Mouse (Mus musculus): ENCODE measurements at regions not wholly inside any gene's neighbourhood (a gene's known extent, or its start where the extent isn't known, plus 50 kb on each side); places are given as distances from the start of the nearest gene placed in this dataset.

DNA sequence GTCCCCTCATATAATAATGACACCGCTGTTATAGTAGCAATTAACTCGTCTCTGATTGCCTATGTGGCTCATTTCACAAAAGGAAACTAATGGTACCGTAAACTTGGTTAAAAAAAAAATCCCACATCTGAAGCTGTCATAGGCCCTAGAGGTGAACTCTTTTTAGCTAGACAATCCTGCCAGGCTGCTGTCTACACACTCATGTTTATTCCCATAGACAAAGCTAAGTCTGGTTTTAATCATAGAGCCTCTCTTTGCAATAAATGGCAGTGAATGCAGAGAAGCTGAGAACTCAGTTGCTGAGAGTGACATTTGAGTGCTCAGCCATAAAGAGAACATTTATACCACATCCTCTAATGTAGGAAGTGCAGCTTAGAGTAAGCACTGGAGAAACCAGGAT lies 111.3 kb upstream of the Adra1d start:
- DNase-seq (ENCODE audit: low spot score): no peak

DNA sequence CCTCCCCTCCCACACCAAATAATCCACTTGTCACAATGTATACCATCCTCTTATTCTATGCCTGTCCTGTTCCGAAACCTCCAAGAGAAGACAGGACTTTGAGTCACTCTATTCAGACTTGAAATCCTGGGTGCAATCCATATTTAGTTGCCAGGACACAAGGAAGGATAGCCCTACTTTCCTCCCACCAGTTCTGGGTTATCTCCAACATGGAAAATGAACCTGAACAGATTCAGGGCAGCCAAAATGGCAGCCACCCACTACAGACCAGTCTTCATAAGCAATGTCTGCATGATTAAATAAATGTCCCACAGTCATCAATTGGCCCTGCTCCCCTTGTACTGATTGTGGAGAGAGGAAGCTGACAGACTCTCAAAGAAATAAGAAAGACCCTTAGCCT lies 110.6 kb upstream of the Adra1d start:
- no peak for DNase-seq (ENCODE audit: low spot score)

DNA sequence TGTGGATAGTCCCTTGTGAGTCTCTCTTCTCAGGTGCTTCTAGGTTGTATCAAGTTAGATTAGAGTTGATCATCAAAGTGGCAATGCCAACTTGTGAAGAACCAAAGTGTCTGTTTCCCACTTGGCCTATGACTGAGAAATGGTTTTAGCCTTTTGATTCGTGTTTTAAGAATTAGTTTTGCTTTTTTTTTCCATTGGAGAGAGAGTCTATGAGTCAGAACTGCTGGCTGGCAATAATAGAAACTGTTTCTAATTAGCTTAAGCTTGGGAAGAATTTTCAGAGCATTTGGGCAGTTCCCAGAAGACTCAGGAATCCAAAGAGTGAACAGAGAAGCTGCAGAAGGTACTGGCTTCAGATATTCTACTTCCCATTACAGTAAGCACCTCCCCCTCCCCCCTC lies 110.1 kb upstream of the Adra1d start:
- DNase-seq (ENCODE audit: low spot score): no peak

DNA sequence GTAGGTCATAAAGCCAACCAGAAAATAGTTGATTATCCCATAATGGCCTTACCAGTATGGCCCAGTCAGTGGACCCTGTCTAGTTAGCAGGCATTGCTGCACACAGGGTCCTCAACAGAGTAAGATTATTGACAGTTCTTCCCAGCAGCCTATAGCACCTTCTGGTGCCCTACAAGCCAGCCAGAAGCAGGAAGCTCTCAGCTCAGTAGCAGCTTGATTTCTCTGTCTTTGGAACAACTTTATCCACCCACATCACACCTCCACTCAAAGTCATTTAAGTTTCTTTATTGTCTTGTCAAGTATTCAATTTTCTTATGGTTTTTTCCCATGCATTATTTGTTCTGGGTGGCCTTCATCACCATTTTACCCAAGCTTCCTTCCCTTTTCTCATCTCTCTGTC lies 108.8 kb upstream of the Adra1d start:
- DNase-seq (ENCODE audit: low spot score): no peak

DNA sequence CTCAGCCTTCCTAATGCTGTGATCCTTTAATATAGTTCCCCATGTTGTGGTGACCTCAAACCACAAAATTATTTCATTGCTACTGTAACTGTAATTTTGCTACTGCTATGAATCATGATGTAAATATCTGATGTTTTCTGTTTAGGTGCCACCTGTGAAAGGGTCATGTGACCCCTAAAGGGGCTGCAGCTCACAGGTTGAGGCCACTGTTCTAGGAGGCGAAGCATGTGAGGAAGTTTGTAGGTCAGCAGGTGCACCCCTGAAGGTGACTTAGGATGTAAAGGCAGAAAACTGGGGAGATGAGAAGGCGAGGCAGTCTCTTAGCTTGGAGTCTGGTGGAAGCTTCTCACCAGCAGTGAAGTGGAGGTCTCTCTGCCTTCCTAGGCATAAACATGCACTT lies 105.8 kb upstream of the Adra1d start:
- DNase-seq (ENCODE audit: low spot score): no peak

DNA sequence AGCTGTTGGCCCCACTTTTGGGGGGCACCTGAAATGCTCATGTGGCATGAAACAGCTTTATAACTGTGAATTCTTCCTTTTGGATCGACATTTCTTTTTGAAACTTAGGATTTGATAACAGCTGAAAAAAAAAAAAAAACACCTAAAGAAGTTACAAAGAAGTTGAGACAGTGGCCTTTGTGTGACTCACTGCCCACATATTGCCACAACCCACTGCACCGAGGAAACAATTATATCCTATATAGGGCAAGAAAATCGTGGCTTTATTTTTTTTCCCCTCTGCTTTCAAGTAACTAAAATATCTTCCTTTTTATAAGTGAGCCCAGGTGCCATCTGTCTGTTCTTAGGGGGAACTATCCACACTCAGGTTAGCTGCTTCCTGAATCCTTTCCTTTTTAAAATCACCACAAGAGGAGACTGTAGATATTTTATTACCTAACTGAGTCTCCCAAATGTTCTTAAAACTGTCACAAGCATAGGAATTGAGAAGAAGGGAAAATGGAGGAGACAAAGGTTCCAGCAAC lies 104.8 kb upstream of the Adra1d start:
- DNase-seq (ENCODE audit: low spot score): no peak

DNA sequence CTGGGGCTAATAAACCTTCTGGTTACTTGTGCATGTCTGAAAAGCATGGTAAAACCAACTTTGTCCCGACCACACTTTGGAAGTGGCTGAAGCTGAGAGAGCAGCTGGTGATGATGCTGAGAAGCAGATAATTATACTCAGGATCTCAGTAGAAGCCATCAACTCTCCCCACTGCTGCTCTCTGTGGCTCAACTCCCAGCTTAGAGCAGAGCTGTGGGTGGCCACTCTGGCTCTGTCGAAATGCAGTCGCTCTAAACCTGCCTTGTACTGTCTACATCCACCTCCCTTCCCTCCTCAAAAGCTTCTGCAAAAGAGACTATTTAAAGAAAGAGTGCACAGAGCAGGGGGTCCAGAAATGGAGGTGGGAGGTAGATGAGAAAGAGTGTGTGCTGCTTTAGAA lies 102.5 kb upstream of the Adra1d start:
- no peak for DNase-seq (ENCODE audit: low spot score)

DNA sequence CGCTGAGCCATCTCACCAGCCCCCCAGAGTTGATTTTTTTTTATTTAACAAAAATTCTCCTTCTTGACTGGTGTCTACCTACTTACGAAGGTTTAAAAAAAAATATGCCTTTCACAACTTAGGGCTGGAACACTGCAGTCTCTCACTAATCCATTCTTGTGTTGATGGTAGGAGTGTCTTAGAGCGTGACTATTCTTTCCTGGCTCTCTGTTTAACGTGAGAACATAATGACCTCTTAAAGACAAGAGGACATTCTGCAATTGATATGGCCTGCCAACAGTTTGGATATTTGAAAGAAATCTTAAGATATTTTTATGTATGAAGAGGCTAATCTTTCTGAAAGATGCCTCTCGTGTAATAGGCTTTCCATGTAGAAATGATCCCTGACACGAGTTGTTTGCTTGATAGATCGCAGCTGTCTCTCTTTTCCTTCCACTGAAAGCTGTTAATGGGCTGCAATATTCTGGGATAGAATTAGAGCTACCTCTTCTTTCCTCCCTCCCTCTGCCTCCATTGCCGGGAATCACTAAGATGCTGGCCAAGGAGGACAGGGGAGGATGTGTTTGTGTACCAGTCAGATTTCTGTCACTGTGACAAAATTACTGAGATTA lies 101.2 kb upstream of the Adra1d start:
- DNase-seq (ENCODE audit: low spot score): no peak

DNA sequence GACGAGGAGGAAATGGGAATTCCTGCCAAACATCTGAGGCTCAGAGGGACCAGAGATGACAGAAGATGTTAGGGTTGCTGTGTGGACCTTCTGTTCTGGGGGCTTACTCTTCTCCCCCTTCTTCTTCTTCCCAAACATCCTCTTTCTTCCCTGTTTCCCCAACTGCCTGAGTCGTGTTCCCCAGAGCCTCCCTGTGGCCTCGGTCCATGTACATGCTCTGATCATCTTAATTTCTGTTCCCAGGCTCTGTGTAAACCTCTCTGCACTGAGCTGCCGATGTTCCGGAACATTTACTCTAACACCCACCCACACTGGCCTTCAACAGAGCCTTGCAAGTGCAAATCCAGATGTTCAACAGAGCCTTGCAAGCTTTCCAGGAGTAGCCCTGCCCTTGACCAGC lies 90.1 kb upstream of the Adra1d start:
- DNase-seq (ENCODE audit: low spot score): peak; percentile 61

DNA sequence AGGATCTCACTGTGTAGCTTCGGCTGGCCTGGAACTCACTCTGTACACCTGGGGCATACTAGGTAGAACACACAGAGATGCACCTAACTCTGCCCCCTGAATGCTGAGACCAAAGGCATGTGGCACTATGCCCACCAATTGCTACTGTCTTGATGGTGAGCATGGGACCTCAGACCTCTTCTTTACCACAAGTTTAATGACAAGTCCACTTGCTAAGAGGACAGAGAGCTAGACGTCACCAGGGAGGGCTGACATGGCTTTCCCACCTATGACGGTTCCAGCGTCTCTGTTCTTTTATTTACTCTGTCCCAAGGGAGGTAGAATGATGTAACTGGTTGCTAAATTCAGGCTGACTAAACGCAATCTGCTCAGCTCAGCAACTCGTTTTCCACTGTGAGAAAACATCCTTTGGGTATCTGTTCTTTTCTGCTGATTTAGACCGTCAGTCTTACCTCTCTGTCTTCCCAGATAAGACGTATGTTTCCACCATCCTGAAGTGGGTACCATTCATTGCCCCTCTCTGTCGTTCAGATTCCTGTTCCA lies 88.6 kb upstream of the Adra1d start:
- peak; percentile 19 for DNase-seq (ENCODE audit: low spot score)

DNA sequence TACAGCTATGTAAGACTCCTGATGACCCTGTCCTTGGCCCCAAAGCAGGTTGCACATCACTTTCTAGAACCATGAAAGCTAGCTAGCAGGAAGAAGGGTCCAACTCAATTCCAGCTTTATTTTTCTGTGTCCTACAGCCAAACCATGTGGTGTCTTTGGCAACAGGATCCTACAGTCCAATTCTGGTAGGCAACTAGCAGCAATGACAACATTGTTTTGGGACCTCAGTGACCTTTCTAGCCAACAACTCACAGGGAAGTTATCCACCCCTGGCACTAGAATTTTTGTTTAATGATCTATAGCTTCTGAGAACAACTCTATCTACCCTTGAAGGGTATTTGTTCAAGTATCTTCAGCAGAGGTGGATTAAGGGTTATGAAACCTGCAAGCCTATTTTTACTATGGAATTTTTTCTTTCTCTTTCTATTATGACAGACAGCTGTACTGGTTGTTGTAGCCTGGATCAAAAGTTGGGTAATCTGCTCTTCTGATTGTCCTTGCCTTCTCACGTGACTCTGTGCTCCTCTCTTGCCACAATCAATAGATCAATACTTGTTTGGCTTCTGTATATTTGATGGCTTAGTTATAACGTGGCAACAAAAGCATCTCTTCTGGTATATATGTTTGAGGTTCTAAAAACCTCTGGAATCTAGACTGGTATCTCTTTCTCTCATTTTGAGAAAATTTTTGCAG lies 82.2 kb upstream of the Adra1d start:
- no peak for DNase-seq (ENCODE audit: low spot score)

DNA sequence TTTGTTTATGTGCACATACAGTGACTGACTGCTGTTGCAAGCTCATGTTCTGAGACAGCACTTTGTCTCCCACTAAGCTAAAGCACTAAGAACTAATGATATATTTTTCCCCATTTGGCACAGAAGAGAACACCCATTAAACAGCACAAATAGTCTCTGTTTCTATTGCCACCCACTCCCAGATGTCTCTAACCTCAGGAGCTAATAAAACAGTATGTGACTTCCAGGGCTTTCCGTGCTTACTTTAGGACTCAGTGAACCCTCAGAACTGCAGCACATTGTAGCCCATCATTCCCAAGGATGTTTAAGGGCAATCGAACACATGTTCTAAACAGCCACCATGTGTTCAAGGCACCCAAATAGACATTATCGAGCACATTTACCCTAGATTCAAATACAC lies 80.4 kb upstream of the Adra1d start:
- no peak for DNase-seq (ENCODE audit: low spot score)

DNA sequence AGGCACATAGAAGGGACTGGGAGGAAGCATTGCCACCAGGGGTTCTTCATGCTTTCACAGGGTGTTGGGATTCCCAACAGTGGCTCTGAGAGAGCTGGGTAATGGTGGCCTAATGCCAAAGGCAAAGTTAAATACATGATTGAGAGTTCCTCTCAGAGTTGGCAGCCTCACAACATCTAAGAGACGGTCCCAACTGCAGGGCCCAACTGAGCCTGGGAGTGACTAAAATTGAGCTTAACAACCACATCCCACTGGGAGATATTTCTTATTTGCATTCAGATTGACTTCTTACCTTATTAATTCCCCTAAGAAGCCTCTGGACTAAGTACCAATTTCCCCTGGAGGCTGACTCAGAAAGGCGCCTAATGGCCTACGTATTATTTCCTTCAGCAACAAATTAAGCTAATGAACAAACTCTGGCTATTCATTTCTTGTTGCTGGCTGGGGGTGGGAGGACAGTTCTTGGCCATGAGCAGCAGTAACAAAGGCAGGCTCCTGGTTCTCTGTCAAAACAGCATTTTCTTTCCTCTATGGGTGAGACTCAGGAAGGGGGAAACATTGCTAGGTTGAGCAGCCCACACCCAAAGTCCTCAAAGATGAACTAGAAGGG lies 77.0 kb upstream of the Adra1d start:
- no peak for DNase-seq (ENCODE audit: low spot score)

DNA sequence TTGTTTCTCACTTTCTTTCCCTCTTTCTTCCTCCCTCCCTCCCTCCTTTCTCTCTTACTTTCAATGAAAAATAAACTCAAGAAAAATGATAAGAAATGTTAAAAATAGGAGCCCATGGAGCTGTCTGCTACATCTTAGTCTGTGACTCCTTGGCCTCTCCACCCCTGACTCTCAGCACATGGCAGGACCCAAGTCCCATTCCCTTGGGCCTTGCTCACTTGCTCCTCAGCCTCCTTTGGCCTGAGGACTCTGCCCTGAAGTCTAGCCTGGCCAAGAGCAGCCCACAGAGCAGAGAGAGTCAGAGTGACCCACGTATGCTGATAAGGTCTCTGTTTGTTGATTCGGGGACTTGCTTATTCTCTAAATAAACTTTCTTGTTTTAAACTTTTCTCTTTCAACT lies 73.7 kb upstream of the Adra1d start:
- no peak for DNase-seq (ENCODE audit: low spot score)

DNA sequence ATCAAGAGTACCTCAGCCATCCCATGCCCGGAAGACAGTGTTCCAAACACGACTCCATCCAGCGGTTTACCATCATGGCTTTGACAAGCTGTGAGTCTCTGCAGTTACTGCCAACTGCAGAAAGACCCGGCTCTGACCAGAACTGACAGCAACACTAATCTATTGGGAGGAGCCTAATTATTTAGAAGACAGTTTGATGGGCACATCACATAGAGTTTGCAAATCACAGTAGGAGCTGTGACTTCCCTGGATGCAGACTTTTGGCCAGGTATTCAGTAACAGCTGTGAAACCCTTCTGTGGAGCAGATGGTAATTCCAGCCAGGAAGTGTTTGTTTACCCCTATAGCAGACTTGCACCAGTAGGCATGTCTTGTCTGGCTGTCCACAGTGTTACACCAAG lies 55.8 kb upstream of the Adra1d start:
- DNase-seq (ENCODE audit: low spot score): no peak

DNA sequence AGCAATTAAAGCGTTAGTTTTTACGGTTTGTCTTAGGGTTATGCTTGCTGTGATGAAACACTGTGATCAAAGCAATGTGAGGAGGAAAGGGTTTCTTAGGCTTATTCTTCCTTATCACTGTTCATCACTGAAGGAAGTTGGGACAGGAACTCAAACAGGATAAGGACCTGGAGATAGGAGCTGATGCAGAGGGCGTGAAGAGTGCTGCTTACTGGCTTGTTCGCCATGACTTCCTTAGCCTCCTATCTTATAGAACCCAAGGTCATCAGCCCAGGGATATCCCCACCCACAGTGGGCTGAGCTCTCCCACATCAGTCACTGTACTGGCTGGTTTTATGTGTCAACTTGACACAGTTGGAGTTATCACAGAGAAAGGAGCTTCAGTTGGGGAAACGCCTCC lies 50.4 kb upstream of the Adra1d start:
- DNase-seq (ENCODE audit: low spot score): no peak

Data from heart, adult 8-10 months (tissue).